Mouse (Mus musculus) ovary, postnatal 10 days (tissue): ENCODE measurements around the gene Aldh3b2.

ENCODE experiments used
- DNase-seq: peaks from one replicate; pipeline ENCODE4 v3.0.0; 2022; ENCODE audit warnings: low spot score

Gene Aldh3b2

GRCm38 (mm10) chr19:3988066-3988465 is 15.9 kb downstream of the Aldh3b2 start:
- no peak for DNase-seq

- DNase-seq = no peak
Observed at GRCm38 (mm10) chr19:3988750-3989149, 16.6 kb downstream of the Aldh3b2 start.

DNA sequence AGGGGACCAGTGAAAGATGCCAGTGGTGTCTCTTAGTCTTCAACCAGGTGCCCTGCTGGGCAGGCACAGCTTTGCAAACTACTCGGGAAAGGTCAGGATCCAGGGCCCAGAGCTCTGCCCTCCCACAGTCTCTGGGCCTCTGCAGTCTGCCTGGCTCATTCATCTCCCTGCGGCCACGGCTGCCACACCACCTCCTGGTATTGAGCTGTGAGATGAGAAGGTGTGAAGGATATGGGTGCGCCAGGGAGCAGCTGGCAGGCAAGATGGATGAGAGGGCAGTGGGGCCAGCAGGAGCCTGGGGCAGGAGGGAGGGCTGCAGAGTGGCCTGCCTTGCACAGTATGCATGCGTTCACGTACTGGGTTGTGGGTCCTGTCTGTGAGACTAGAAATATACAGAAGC is 18.7 kb downstream of the Aldh3b2 start:
- no peak for DNase-seq

DNA sequence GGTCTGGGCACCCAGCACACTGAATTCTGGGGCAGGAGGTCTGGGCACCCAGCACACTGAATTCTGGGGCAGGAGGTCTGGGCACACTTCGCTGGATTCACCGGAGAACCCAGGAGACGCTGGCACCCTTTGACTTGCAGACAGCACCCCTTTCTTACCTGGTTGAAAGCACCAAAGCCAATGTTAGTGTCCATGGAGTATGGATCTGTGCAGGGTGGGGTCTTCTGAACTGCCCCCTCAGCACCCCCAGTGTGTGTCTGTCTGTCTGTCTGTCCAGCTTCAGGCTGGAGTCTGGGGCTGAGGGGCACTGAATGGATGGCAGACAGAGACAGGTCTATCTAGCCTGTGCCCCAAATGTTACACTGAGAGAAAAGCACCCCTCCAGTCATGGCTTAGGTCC is 19.4 kb downstream of the Aldh3b2 start:
- no peak for DNase-seq

DNA sequence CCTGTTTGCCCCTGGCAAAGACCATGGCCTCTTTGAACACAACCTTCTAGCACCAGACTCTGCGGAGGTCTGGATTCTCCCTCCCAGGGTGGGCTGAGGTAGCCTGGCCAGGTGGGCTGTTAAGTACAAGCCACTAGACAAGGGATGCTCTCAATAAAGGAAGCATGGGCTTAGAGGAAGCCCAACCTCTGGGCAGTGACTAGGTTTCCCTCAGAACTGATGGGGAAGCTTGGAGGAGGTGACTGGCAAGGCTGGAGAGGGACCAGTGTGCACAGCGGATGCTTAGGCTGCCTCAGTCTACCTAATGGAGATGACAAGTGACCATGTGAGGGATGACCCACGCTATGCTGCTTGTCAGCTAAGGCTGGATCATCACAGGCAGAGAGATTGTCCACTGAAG is 19.8 kb downstream of the Aldh3b2 start:
- DNase-seq = no peak

DNA sequence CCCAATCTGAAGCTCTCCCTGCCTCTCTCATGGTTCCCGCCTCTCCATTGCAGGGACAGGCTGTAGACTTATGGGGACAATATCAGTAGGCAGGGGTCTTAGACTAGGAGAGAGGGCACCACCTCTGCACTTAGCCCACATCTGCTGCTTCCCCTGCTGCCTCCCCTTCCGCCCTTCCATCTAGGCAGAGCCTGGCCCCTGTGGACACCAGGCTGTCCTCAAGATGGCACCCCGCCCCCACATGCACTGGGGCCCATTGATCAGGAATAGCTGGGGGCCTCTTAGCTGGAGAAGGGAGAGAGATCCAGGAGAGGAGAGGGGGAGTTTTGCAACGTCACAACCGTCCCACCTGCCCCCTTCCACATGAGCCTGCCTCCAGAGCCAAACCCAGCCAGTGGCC is 20.3 kb downstream of the Aldh3b2 start, which contains the start of gene Tbx10:
Tbx10 (plus strand) TSS at position 337 of the 400 bp plus-strand sequence.
- no peak for DNase-seq

- no peak for DNase-seq
Observed at GRCm38 (mm10) chr19:3994932-3995331, 22.8 kb downstream of the Aldh3b2 start.

GRCm38 (mm10) chr19:3995505-3995904 is 23.4 kb downstream of the Aldh3b2 start:
- DNase-seq = no peak

DNA sequence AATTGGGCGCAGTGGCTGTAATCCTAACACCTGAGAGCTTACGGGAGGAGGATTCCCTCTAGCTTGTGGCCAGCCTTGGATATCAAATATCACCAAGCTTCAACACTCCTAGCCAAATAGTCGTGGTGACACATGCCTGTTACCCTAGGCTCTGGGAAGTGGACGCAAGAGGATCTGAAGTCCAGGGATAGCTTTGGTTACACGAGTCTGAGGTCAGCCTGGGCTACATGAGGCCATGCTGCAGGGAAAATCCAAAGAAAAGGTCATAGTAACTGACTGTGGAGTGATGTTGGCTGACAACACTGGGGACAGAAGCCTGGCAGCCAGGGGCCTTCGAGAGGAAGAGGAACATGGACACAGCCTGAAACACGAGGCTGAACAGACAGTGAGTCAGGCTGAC is 24.0 kb downstream of the Aldh3b2 start:
- DNase-seq = no peak

DNA sequence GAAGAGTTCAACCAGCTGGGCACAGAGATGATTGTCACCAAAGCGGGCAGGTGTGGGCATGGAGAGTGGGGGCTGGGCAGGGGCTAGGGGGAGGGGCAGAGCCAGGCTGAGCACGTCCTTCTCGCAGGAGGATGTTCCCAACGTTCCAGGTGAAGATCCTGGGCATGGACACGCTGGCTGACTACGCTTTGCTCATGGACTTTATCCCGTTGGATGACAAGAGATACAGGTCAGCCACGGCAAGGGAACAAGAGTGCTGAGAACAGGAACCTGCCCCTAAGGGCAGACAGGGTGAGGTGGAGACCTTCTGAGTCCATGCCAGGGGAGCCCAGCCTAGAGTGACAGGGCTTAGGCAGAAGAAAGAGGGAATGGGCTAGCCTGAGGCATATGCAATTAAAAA is 24.6 kb downstream of the Aldh3b2 start:
- DNase-seq = no peak

- no peak for DNase-seq
Observed at GRCm38 (mm10) chr19:3997231-3997630, 25.1 kb downstream of the Aldh3b2 start.

- DNase-seq = no peak
Observed at GRCm38 (mm10) chr19:3998335-3998734, 26.2 kb downstream of the Aldh3b2 start.

GRCm38 (mm10) chr19:3999121-3999730 is 27.1 kb downstream of the Aldh3b2 start:
- DNase-seq = no peak

DNA sequence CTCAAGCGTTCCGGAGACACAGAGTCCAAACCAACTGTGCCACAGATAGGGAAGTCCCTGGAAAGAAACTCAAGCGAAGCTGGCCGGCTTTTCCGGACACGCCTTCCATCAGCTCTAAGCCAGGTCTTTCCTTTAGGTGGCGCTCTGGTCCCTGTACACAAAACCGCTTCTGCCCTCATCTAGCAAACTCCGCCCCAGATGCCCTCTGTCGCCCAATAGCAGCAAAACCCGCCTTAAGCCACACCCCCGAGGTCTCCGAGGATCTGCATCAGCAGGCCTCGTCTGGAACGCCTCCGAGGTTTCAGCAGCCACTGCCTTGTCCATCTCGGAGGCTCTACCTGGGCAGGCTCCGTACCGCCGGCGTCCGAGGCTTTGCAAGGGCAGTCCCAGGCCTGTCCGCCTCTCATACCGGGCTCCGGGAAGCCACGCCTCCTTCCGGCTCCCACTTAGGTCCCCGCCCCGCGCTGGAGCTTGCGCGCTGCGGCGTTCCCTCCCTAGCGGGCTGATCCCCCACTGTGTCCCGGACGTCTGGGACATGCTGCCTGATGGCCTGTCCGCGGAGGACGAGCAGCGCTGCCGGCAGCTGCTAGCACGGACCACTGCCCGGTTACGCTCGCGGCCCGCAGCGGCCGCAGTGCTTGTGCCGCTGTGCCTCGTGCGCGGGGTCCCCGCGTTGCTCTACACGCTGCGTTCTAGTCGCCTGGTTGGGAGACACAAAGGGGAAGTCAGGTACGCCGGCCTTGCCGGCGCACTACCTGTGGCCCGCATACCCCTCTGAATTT is 28.2 kb downstream of the Aldh3b2 start, which contains the start of the genes Nudt8 and Gm49405:
Nudt8 (plus strand) TSS at position 462 of the 782 bp plus-strand sequence.
Gm49405 (plus strand) TSS at position 508 of the 782 bp plus-strand sequence.
- DNase-seq = peak; percentile 93

DNA sequence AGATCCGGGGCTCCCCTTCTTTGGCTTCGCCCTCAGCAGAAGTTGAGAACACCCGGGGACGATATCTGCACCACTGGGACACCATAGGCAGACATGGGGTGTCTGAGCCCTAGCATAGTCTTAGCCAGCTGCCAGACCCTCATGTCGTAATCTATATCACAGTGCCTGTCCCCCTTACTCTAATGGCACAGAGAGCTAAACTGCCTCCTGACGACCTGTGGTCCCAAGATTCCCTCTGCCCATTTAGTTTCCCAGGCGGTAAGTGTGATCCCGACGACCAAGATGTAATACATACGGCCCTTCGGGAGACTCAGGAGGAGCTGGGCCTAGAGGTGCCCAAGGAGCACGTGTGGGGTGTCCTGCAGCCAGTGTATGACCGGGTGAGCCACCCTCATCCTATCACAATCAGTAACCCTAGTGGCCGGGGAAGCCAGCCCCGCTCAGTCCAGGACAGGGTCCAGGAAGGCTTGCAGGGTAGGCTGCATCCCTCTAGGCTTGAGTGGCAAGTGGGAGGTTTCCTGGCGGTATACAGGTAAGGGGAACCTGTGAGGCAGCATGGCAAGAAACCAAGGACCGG is 28.9 kb downstream of the Aldh3b2 start:
- DNase-seq = no peak

DNA sequence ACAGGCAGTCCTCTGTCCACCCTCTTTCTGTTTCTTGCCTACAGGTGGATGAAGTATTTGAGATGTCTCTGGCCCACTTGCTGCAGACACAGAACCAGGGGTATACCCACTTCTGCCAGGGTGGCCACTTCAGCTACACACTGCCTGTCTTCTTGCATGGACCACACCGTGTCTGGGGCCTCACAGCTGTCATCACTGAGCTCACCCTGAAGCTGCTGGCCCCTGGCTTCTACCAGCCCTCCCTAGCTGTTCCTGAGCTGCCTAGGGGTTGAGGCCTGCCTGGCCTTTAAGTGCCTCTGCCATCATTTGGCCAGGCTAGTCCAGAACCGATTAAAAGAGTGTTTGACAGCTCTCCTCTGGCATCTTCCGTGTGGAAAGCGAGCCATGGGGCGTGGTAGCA is 29.6 kb downstream of the Aldh3b2 start:
- no peak for DNase-seq

DNA sequence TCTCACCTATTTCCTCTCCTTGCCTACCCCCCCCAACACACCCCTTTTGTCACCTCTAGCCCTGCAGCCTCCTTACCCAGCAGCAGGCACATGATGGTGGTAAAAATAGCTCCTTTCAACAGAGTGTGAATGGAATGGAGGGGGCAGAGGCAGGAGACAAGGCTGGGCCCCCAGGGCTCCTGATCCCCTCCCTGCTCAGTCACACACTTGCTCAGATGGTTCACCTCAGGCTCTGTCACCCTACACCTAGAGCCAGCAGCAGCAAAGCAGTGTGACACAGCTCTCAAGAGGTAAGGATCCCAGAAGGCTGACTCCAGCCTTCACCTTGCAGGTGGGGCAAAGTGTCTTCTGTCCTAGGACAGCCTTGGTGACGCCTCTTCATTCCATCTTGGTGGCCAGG is 31.0 kb downstream of the Aldh3b2 start, which contains the start of gene Doc2g:
Doc2g (plus strand) TSS at position 202 of the 400 bp plus-strand sequence.
- DNase-seq = no peak

- no peak for DNase-seq
Observed at GRCm38 (mm10) chr19:4003641-4004040, 31.5 kb downstream of the Aldh3b2 start.

DNA sequence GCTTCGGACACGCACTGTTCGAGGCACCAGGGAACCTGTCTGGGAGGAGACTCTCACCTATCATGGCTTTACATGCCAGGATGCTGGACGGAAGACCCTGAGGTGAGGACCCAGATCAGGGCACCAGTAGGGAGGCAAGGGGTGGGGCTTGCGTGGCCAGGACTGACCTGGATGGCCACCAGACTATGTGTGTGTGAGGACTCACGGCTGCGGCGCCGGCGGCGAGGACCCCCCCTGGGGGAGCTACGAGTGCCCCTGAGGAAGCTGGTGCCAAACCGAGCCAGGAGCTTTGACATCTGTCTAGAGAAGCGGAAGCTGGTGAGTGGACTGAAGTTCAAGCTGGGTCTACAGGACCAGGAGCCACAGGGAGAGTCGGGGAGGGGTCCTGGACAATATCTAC is 32.2 kb downstream of the Aldh3b2 start:
- no peak for DNase-seq

- no peak for DNase-seq
Observed at GRCm38 (mm10) chr19:4005091-4005490, 33.0 kb downstream of the Aldh3b2 start.

GRCm38 (mm10) chr19:4005971-4006370 is 33.8 kb downstream of the Aldh3b2 start:
- no peak for DNase-seq

DNA sequence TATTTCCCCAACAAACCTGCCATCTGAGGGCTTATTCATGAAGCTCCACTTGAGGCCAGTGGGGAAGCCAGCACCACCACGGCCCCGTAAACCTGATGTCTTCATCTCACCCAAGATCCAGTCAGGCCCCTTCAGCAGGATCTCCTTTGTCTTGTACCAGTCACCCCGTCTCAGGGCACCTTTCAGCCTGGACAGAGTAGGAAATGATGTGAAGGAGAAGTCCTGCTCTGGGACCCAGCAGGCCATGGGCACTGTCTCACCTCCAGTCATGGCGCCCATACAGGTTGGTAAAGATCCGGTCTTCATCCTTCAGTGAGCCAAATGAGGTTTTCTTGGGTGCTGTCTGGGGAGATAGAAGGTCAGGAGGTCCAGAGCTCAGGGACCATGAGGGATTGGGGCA is 39.0 kb downstream of the Aldh3b2 start:
- no peak for DNase-seq

DNA sequence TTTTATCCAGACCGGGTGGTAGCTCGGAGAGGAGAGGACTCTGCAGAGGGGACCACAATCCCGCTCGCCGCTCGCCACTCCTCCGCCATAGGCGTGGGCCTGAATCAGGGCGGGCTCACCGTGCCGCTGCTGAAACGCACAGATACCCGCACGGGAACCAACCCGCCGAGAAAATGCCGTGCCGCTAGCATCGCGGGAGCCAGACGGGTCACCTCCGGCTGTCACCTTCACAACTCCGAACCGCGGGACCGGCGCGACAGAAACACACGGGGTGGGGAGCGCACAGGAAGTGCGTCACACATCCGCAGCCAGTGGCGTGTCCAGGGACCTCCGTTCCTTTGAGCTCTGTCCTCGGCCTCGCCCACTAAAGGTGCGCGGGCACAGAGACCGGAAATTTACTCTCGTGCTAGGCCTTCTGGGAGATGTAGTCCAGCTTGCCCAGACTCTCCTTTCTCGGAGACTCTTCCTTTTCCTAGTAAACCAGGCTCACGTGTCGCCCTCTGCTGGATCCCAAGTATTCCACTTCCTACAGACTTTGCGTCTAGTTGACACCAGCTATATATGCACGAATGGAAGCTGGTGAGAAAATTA is 40.4 kb downstream of the Aldh3b2 start, which contains the start of gene Ndufv1:
Ndufv1 (minus strand) TSS at position 375 of the 591 bp plus-strand sequence.
- peak; percentile 79 for DNase-seq
